Mouse (Mus musculus) cerebellum, postnatal 4 days (tissue): ENCODE results near the gene Prox2.
A peak's percentile ranks its signal among the peaks of the same experiment; 100 is the strongest.

Experiments
- DNase-seq, 2 experiments: peaks; one replicate each; pipeline ENCODE4 v3.0.0; 2022; ENCODE audit warnings: low spot score in 2 of 2, mixed read lengths in 1 of 2

Gene Prox2

GRCm38 (mm10) chr12:85094010-85094409 is 16.5 kb downstream of the Prox2 start:
- peak in 1 of 2 experiments; percentile 20 for DNase-seq

- peak in 1 of 2 experiments; percentile 64 for DNase-seq
Observed at GRCm38 (mm10) chr12:85092214-85092613, 18.3 kb downstream of the Prox2 start.

GRCm38 (mm10) chr12:85091190-85091589 is 19.4 kb downstream of the Prox2 start:
- no peak for DNase-seq

- no peak for DNase-seq
Observed at GRCm38 (mm10) chr12:85087845-85088244, 22.7 kb downstream of the Prox2 start.

- no peak for DNase-seq
Observed at GRCm38 (mm10) chr12:85084941-85085340, 25.6 kb downstream of the Prox2 start.

- DNase-seq = no peak
Observed at GRCm38 (mm10) chr12:85084257-85084656, 26.3 kb downstream of the Prox2 start.

- no peak for DNase-seq
Observed at GRCm38 (mm10) chr12:85077100-85077499, 33.5 kb downstream of the Prox2 start.

DNA sequence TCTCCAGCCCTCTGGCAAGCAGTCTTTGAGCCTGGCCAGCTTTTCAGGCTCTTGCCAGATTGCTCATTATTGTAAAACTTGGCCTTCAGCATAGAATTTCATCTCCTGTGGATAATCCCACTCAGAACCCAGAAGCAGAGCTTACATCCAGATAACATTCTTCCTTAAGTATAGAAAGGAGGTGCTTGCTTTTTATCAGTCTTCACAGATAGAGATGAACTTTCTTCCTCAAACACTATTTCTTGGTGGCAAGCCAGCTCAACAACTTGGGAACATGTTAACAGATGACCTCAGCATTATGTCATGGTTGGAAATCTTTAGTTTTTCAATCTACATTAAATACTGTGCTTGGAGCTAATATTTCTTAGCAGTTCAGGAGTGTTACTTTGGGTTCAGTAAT is 39.5 kb downstream of the Prox2 start:
- DNase-seq = no peak

DNA sequence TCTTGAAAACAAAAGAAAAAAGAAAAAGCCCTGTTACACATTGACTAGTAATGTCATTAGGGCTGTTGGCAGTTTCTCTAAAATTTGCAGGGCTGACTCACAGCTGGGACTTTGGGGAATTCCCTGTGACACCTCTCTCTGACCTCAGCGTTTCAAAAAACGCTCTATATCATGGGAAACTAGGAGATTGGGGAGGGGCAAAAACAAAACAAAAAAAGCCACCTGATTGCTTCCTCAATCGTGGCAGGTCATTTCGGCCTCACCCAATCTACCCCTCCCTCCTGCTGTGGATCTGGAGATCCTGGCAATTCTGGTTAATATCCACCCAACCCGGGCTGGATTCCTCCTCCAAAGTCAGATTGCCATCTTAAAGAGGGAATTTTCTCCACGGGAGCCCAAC is 59.3 kb downstream of the Prox2 start:
- DNase-seq = no peak
